Mouse (Mus musculus) C3H10T1/2 (cell line): ENCODE measurements around the gene Dennd4a. TPM values are rescaled to one million over a fixed set of nuclear protein-coding genes. Genes with fewer than 3 reads are reported as not detected.

Experiments used
- polyA plus RNA-seq, 2 experiments: library from polyadenylated mRNA; unstranded; fragments of >200 nt; fragmentation: generic; extraction: Trizol; gene quantifications; one replicate each; pipeline ENCODE4 v1.2.1; 2012; ENCODE audit warnings: missing spikeins in 2 of 2

Dennd4a gene
- 1 to 10 TPM in 1 of 2 experiments, under 1 TPM in 1; 0.13 to 1.2 TPM for polyA plus RNA-seq

DNA sequence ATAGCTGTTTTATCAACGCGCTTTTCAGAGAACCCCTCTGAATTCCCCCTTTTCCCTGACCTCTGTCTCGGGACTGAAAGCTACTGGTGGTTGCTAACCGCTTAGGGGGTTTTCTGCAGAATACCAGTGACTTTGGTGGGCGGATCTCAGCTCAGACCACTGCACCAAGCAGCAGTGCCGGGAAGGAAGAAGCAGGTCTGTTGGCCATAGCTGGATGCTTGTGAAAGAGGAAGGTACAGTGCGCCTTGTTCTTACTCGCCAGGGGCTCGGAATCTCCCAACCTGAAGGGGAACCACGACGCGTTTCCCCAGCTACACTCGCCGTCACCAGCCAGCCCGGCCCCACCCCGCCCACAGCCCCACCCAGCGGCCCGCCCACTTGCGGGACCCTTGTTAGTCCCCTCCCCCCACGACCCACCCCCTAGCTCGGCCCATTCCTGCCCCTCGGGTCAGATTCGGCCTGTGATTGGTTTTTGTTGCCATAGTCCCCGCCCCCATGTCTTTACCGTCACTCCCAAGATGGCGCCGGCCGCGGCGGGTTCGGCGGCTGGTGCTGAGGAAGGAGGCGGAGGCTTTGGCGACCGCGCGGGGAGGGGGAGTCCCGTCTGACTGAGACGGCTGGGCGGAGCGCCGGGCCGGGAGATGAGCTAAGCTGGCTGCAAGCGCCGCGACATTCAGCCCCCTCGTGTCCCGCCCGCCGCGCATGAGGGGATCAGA is at the start of gene Dennd4a:
Dennd4a (plus strand) TSS at position 519 of the 716 bp plus-strand sequence.

DNA sequence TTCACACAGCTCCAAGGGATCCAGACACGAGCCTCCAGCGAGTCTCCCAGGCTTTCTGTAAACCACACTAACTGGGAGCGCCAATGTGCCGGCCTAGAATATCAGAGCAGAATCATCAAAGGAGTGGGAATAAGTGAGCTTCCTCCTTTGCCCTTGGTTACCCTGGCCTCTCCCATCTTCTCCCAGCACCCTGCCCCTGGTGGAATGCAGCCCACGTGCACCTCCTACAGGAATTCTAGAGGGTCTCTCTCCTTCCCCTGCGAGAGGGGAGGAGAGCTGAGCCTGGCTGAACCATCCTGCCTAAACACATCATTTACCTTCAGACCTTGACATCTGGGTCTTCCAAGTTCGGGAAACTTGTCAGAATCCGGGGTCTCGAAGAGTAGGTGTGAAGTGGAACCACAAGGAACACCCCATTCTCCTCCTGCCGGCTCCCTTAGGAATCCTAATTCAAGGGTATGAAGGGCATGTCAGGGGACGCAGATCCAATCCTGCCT is 140.1 kb downstream of the Dennd4a start, which contains the start of gene Slc24a1:
Slc24a1 (minus strand) TSS at position 447 of the 497 bp plus-strand sequence.

DNA sequence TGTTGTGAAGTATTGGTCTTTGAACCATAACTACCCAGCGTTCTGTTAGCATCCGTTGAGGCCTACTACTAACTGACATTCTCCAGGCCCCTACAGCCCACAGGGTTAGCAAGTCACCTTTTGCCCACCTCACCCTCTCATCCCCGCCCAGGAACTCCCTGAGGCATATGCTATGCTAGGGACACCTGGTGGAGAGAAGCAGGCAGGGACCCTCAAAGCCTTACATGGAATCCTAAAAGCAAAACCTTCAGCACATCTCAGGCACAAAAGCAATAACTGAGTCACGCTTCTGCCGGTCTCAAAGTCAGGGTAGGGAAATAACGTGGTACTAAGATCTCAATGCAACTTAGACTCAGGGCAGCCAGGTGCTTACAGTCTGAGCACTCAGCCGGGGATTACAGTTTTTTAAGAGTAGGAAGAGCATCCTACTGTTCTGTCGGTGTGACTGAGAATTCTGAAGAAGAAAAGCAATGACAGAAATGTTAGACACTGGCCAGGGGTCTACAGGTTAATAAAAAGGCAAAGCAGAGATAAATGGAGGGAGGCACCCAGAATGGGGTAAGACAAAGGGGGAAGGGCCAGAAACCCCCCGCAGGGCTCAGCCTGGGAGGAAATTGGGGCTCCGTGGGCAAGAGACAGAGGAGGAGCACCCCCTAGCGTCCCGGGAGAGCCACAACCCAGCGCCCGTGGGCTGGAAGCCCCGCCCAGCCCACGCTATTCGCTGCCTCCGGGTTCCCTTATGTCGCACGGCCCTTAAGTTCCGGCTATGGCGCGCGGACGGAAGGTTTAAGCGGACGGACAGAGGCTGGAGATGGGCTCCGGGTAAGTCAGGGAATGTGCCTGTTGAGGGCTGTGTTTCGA is 149.2 kb downstream of the Dennd4a start, which contains the start of gene Ints14:
Ints14 (plus strand) TSS at position 789 of the 861 bp plus-strand sequence.

Other genes with a start within 250 kb of the Dennd4a start
- 10 to 100 TPM; 48.6 to 84.7 TPM for gene Rab11a, start 73.6 kb upstream of the Dennd4a start, polyA plus RNA-seq
- under 1 TPM in 1 of 2 experiments, not detected in 1; 0.02 TPM for gene Slc24a1, start 140.3 kb downstream of the Dennd4a start, polyA plus RNA-seq
- 10 to 100 TPM in 1 of 2 experiments, 1 to 10 TPM in 1; 3.6 to 17.3 TPM for gene Ints14, start 149.6 kb downstream of the Dennd4a start, polyA plus RNA-seq
- 10 to 100 TPM in 1 of 2 experiments, 1 to 10 TPM in 1; 5.0 to 22.9 TPM for gene Hacd3, start 210.4 kb downstream of the Dennd4a start, polyA plus RNA-seq
- gene Dpp8, start 221.1 kb downstream of the Dennd4a start, polyA plus RNA-seq: 10 to 100 TPM in 1 of 2 experiments, 1 to 10 TPM in 1; 1.2 to 11.5 TPM